Mouse (Mus musculus): ENCODE measurements around the gene Erich3. TPM values are rescaled to one million over a fixed set of nuclear protein-coding genes. Genes with fewer than 3 reads are reported as not detected.

The Erich3 gene
- total and polyA plus RNA-seq, 3 experiments, result not detected

GRCm38 (mm10) chr3:154651192-154651821 is 12.4 kb upstream of the Erich3 start:
- Histone ChIP-seq H3K4me3 (ENCODE audit: control insufficient read depth in 1 of 2, insufficient read depth in 1 of 2, low read depth in 2 of 2, low read length in 2 of 2) (no peak overlapping the region), H3K9ac (ENCODE audit: control insufficient read depth, low read depth, low read length, poor library complexity, severe bottlenecking) (no peak overlapping the region), H3K27ac (ENCODE audit: control insufficient read depth, low read depth, low read length) (no peak overlapping the region), H3K9me3 (replicated peaks; ENCODE audit: insufficient read depth, low read length) (no peaks in the 10 kb centered on the region), H3K4me1 (ENCODE audit: control insufficient read depth in 1 of 2, insufficient read depth in 2 of 2, low read length in 2 of 2) (no peaks in the 10 kb centered on the region), H3K27me3 (ENCODE audit: control insufficient read depth in 1 of 2, insufficient read depth in 2 of 2, low read length in 2 of 2) (no peaks in the 10 kb centered on the region), H3K79me2 (ENCODE audit: control insufficient read depth, insufficient read depth, low read length, poor library complexity) (no peaks in the 10 kb centered on the region), H3K36me3 (ENCODE audit: control insufficient read depth in 1 of 2, insufficient read depth in 2 of 2, low read length in 2 of 2) (no peaks in the 10 kb centered on the region)
- TF ChIP-seq KAT2A (conservative IDR thresholded peaks at IDR 0.05; ENCODE audit: low read depth, low read length) (no peak), TAL1 (IDR thresholded peaks at IDR 0.05; ENCODE audit: low read length) (no peak), MEF2A (IDR thresholded peaks at IDR 0.05; ENCODE audit: extremely low read depth, insufficient replicate concordance, low read depth, low read length, poor library complexity, severe bottlenecking) (no peak), GABPA (IDR thresholded peaks at IDR 0.05; ENCODE audit: low read depth, low read length) (no peak), ZNF384 (IDR thresholded peaks at IDR 0.05; ENCODE audit: low read depth, low read length) (no peak), NRF1 (IDR thresholded peaks at IDR 0.05; ENCODE audit: insufficient read depth, low read depth, low read length, poor library complexity, severe bottlenecking) (no peak), MAX (IDR thresholded peaks at IDR 0.05; ENCODE audit: low read length) (no peak), CHD1 (IDR thresholded peaks at IDR 0.05; ENCODE audit: low read depth, low read length) (no peak), POLR2A (IDR thresholded peaks at IDR 0.05; ENCODE audit: control insufficient read depth in 1 of 2, insufficient read depth in 1 of 2, low read depth in 1 of 2, low read length in 2 of 2, poor library complexity in 1 of 2) (no peak), HCFC1 (IDR thresholded peaks at IDR 0.05; ENCODE audit: low read depth, low read length) (no peak), MYC (IDR thresholded peaks at IDR 0.05; ENCODE audit: low read depth, low read length) (no peak)
- no peak for DNase-seq (ENCODE audit: low read depth, low spot score)

- DNase-seq (ENCODE audit: low read depth, low spot score), result no peak
These were observed 10.9 kb upstream of the Erich3 start for GRCm38 (mm10) chr3:154652581-154653420.

More at GRCm38 (mm10) chr3:154652581-154653420, 10.9 kb upstream of the Erich3 start:
- Histone ChIP-seq H3K4me1 (ENCODE audit: control insufficient read depth in 1 of 2, insufficient read depth in 2 of 2, low read length in 2 of 2) (no peaks in the 10 kb centered on the region), H3K79me2 (ENCODE audit: control insufficient read depth, insufficient read depth, low read length, poor library complexity) (no peaks in the 10 kb centered on the region), H3K27me3 (ENCODE audit: control insufficient read depth in 1 of 2, insufficient read depth in 2 of 2, low read length in 2 of 2) (no peaks in the 10 kb centered on the region), H3K27ac (ENCODE audit: control insufficient read depth, low read depth, low read length) (no peak overlapping the region), H3K9me3 (replicated peaks; ENCODE audit: insufficient read depth, low read length) (no peaks in the 10 kb centered on the region), H3K36me3 (ENCODE audit: control insufficient read depth in 1 of 2, insufficient read depth in 2 of 2, low read length in 2 of 2) (no peaks in the 10 kb centered on the region), H3K4me3 (ENCODE audit: control insufficient read depth in 1 of 2, insufficient read depth in 1 of 2, low read depth in 2 of 2, low read length in 2 of 2) (no peak overlapping the region), H3K9ac (ENCODE audit: control insufficient read depth, low read depth, low read length, poor library complexity, severe bottlenecking) (no peak overlapping the region)
- TF ChIP-seq HCFC1 (IDR thresholded peaks at IDR 0.05; ENCODE audit: low read depth, low read length), result no peak
- no peak for TF ChIP-seq SMC3 (IDR thresholded peaks at IDR 0.05; ENCODE audit: low read depth, low read length)
- TF ChIP-seq MXI1 (IDR thresholded peaks at IDR 0.05; ENCODE audit: low read depth, low read length), result no peak
- TF ChIP-seq CTCF (IDR thresholded peaks at IDR 0.05 in 2 of 3, conservative IDR thresholded peaks at IDR 0.05 in 1 of 3; ENCODE audit: control insufficient read depth in 1 of 3, insufficient read depth in 1 of 3, low read depth in 2 of 3, low read length in 3 of 3, poor library complexity in 1 of 3, severe bottlenecking in 1 of 3), result peak in 1 of 3 experiments; percentile 24; a peak in 2 of 6 replicates
- no peak for TF ChIP-seq RCOR1 (IDR thresholded peaks at IDR 0.05; ENCODE audit: low read depth, low read length)

All from MEL (cell line).